Mouse (Mus musculus) stomach, postnatal 0 days (tissue): Measurements from ENCODE around the gene Cela1.

Experiments used
- CTCF ChIP-seq: IDR thresholded peaks from 2 replicates; pipeline ENCODE4 v1.5.1; 2016; ENCODE audit warnings: antibody characterized with exemption, low read depth, mild to moderate bottlenecking, moderate library complexity
- EP300 ChIP-seq: optimal IDR thresholded peaks from 2 replicates; pipeline ENCODE3; 2016; ENCODE audit warnings: antibody characterized with exemption

DNA sequence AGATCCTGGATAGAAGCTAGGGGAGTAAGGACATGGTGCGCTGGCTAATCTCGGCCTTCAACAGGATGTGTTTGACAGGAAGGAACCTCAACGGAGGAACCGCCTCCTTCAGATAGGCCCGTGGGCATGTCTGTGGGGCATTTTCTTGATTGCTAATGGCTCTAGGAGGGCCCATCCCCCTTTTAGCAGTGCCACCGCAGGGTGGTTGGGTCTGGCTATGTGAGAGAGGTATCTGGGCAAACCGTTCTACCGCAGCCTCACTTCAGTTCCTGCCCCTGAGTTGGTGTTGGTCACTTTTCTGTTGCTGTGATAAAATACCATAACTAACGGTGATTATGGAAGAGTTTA, 48.2 kb upstream of the Cela1 start:
- no peak for TF ChIP-seq CTCF
- TF ChIP-seq EP300, result no peak
